Mouse (Mus musculus): Measurements from ENCODE around the gene Rab44.

DNA sequence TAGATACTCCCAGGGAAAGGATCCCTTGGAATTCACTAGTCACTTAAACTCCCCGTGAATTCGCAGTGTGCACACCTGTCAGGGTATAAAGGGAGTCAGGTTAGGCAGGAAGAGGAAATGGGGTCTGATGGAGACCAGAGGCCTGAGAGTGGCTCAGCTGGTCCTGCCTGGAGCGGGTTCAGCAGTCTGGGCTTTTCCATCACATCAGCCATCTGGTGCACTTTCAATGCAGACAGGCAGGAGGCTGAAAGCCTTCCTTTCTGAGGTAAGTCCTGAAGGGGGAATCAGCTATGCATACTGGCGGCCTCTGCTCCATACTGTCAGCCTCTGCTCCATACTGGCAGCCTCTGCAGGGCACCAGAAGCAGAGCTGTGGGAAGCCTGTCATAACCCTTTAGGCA, 27.0 kb upstream of the Rab44 start:
- no peak for TF ChIP-seq GATA1 (IDR thresholded peaks at IDR 0.05; ENCODE audit: low read length)
- no peak for TF ChIP-seq TAL1 (IDR thresholded peaks at IDR 0.05; ENCODE audit: low read length)
